Mouse (Mus musculus) adrenal gland, adult 8-10 months (tissue): Measurements from ENCODE around the gene Gfy. TPM values are rescaled to one million over a fixed set of nuclear protein-coding genes. Genes with fewer than 3 reads are reported as not detected.

Experiments used
- microRNA-seq, 2 experiments: library from miRNA; unstranded; fragments of <30 nt; microRNA quantifications; one replicate each; pipeline ENCODE4 v1.2.0; 2022
- total RNA-seq, 4 experiments: library from RNA; stranded (reverse); gene quantifications; 2 replicates each; pipeline ENCODE4 v1.2.4; 2022

Gene Gfy
- total RNA-seq, 4 experiments from 2014 or later: not detected

Small RNA genes lying within 50 kb of the gene (microRNA-seq; reads per million reads assigned to microRNA genes)
- gene Mir5121 (12.4 to 33.3 reads per million in 2 experiments), gene Mir7055 (0 reads per million in 2 experiments)

Other genes with a start within 250 kb of the Gfy start
- gene Tsks, start 236.4 kb downstream of the Gfy start, total RNA-seq: not detected
- gene Cpt1c, start 204.7 kb downstream of the Gfy start, total RNA-seq: 10 to 100 TPM; 13.7 to 28.4 (median 20.4) TPM
- gene Prmt1, start 193.0 kb downstream of the Gfy start, total RNA-seq: 100 to 1,000 TPM; 221 to 296 (median 243) TPM
- gene Irf3, start 181.9 kb downstream of the Gfy start, total RNA-seq: 100 to 1,000 TPM; 118 to 180 (median 144) TPM
- 10 to 100 TPM; 15.9 to 34.1 (median 22.1) TPM for gene Bcl2l12, start 180.9 kb downstream of the Gfy start, total RNA-seq
- 100 to 1,000 TPM in 2 of 4 experiments, 10 to 100 TPM in 2; 88.5 to 120 (median 101) TPM for gene Scaf1, start 163.2 kb downstream of the Gfy start, total RNA-seq
- 100 to 1,000 TPM in 3 of 4 experiments, 10 to 100 TPM in 1; 89.6 to 138 (median 129) TPM for gene Rras, start 161.6 kb downstream of the Gfy start, total RNA-seq
- 10 to 100 TPM; 64.6 to 86.8 (median 70.0) TPM for gene Prr12, start 126.7 kb downstream of the Gfy start, total RNA-seq
- 10 to 100 TPM; 57.5 to 81.7 (median 66.6) TPM for gene Nosip, start 117.1 kb downstream of the Gfy start, total RNA-seq
- gene Prrg2, start 116.9 kb downstream of the Gfy start, total RNA-seq: 10 to 100 TPM; 16.4 to 20.5 (median 17.1) TPM
- gene Rcn3, start 87.3 kb downstream of the Gfy start, total RNA-seq: 10 to 100 TPM; 33.1 to 51.0 (median 37.1) TPM
- gene Fcgrt, start 75.7 kb downstream of the Gfy start, total RNA-seq: 100 to 1,000 TPM; 105 to 151 (median 125) TPM
- gene Rps11, start 55.1 kb downstream of the Gfy start, total RNA-seq: 1,000 to 10,000 TPM; 1,085 to 1,250 (median 1,138) TPM
- 1,000 to 10,000 TPM; 1,558 to 1,710 (median 1,647) TPM for gene Rpl13a, start 50.8 kb downstream of the Gfy start, total RNA-seq
- not detected for gene Gm45713, start 43.3 kb downstream of the Gfy start, total RNA-seq
- gene Flt3l, start 43.1 kb downstream of the Gfy start, total RNA-seq: 10 to 100 TPM; 20.4 to 56.7 (median 39.5) TPM
- gene Pih1d1, start 25.3 kb downstream of the Gfy start, total RNA-seq: 10 to 100 TPM; 58.4 to 73.0 (median 68.9) TPM
- 10 to 100 TPM; 76.3 to 79.7 (median 77.2) TPM for gene Aldh16a1, start 25.0 kb downstream of the Gfy start, total RNA-seq
- gene Slc17a7, start 15.6 kb downstream of the Gfy start, total RNA-seq: 1 to 10 TPM in 1 of 4 experiments, under 1 TPM in 3; 0.46 to 1.1 (median 0.65) TPM
- gene Pth2, start 1.4 kb upstream of the Gfy start, total RNA-seq: not detected
- gene Ccdc155, start 25.3 kb upstream of the Gfy start, total RNA-seq: 1 to 10 TPM in 1 of 4 experiments, under 1 TPM in 3; 0.12 to 1.2 (median 0.29) TPM
- not detected for gene Dkkl1, start 32.6 kb upstream of the Gfy start, total RNA-seq
- gene Tead2, start 36.2 kb upstream of the Gfy start, total RNA-seq: 10 to 100 TPM; 10.7 to 14.1 (median 12.0) TPM
- gene Cd37, start 59.5 kb upstream of the Gfy start, total RNA-seq: 10 to 100 TPM in 1 of 4 experiments, 1 to 10 TPM in 3; 4.9 to 11.2 (median 7.0) TPM
- gene Slc6a16, start 61.5 kb upstream of the Gfy start, total RNA-seq: under 1 TPM in 1 of 4 experiments, not detected in 3; 0.37 TPM
- gene Slc6a21, start 97.9 kb upstream of the Gfy start, total RNA-seq: under 1 TPM in 1 of 4 experiments, not detected in 3; 0.26 TPM
- 10 to 100 TPM in 2 of 4 experiments, 1 to 10 TPM in 2; 5.8 to 19.1 (median 10.4) TPM for gene Trpm4, start 154.2 kb upstream of the Gfy start, total RNA-seq
- gene Hrc, start 155.7 kb upstream of the Gfy start, total RNA-seq: under 1 TPM; 0.09 to 0.31 (median 0.26) TPM
- 1 to 10 TPM; 2.8 to 7.2 (median 4.7) TPM for gene Ppfia3, start 187.4 kb upstream of the Gfy start, total RNA-seq
- gene Lin7b, start 191.0 kb upstream of the Gfy start, total RNA-seq: 10 to 100 TPM in 2 of 4 experiments, 1 to 10 TPM in 2; 1.8 to 14.1 (median 7.6) TPM
- 100 to 1,000 TPM; 232 to 563 (median 376) TPM for gene Snrnp70, start 216.2 kb upstream of the Gfy start, total RNA-seq
- gene Kcna7, start 226.1 kb upstream of the Gfy start, total RNA-seq: not detected
- gene Ntf5, start 234.1 kb upstream of the Gfy start, total RNA-seq: under 1 TPM in 3 of 4 experiments, not detected in 1; 0.13 to 0.22 (median 0.20) TPM
- not detected for gene Lhb, start 241.3 kb upstream of the Gfy start, total RNA-seq